Mouse (Mus musculus): ENCODE data around the gene Grpel1. TPM values are rescaled to one million over a fixed set of nuclear protein-coding genes. Genes with fewer than 3 reads are reported as not detected.
A peak's percentile ranks its signal among the peaks of the same experiment; 100 is the strongest.

The Grpel1 gene
- polyA plus RNA-seq, 1 experiment from 2014 or later = 42.8 TPM

GRCm38 (mm10) chr5:36462810-36463209, 2.0 kb upstream of the Grpel1 start:
- no peak for ATAC-seq (ENCODE audit: low FRiP score)
- Histone ChIP-seq H3K36me3 (no peaks in the 10 kb centered on the region), H3K9ac (replicated peaks) (no peak overlapping the region), H3K27me3 (replicated peaks) (no peaks in the 10 kb centered on the region), H3K4me3 (replicated peaks) (no peak overlapping the region), H3K9me3 (replicated peaks) (no peaks in the 10 kb centered on the region), H3K27ac (replicated peaks) (no peak overlapping the region), H3K4me2 (no peak overlapping the region), H3K4me1 (peaks cover 30% of the 10 kb centered on the region)
- 17% methylated on average over 7 of the region's 7 CpGs for WGBS

- Histone ChIP-seq H3K27ac (replicated peaks) (no peak overlapping the region), H3K9ac (replicated peaks) (no peak overlapping the region), H3K4me3 (replicated peaks) (no peak overlapping the region), H3K27me3 (replicated peaks) (no peaks in the 10 kb centered on the region), H3K36me3 (0 out of 2 replicates have a peak, but pooled peaks cover under 1% of the 10 kb centered on the region), H3K4me1 (peaks cover 30% of the 10 kb centered on the region), H3K9me3 (replicated peaks) (no peaks in the 10 kb centered on the region), H3K4me2 (no peak overlapping the region)
- no peak for ATAC-seq (ENCODE audit: low FRiP score)
- WGBS = 18% methylated on average over 5 of the region's 5 CpGs
Observed at GRCm38 (mm10) chr5:36463391-36463790, 1.4 kb upstream of the Grpel1 start.

- Histone ChIP-seq H3K4me2 (peak overlapping the region; percentile 99), H3K4me1 (peaks cover 30% of the 10 kb centered on the region), H3K36me3 (peaks cover 23% of the 10 kb centered on the region), H3K27me3 (replicated peaks) (no peaks in the 10 kb centered on the region), H3K9me3 (replicated peaks) (no peaks in the 10 kb centered on the region), H3K4me3 (replicated peaks) (peak overlapping the region; percentile 98), H3K9ac (replicated peaks) (peak overlapping the region; percentile 92), H3K27ac (replicated peaks) (no peak overlapping the region)
- no peak for ATAC-seq (ENCODE audit: low FRiP score)
- WGBS = 35% methylated on average over 8 of the region's 8 CpGs
Observed at GRCm38 (mm10) chr5:36465889-36466288, 1.1 kb downstream of the Grpel1 start.

GRCm38 (mm10) chr5:36471206-36471605, 6.4 kb downstream of the Grpel1 start:
- H3K36me3 ChIP-seq = peaks cover 54% of the 10 kb centered on the region
- no peak overlapping the region for H3K9ac ChIP-seq (replicated peaks)
- H3K4me1 ChIP-seq = peaks cover 9% of the 10 kb centered on the region
- 96% methylated on average over 8 of the region's 8 CpGs for WGBS
- H3K27me3 ChIP-seq (replicated peaks) = no peaks in the 10 kb centered on the region
- no peak for ATAC-seq (ENCODE audit: low FRiP score)
- H3K4me2 ChIP-seq = no peak overlapping the region
- no peak overlapping the region for H3K4me3 ChIP-seq (replicated peaks)
- H3K9me3 ChIP-seq (replicated peaks) = no peaks in the 10 kb centered on the region
- H3K27ac ChIP-seq (replicated peaks) = no peak overlapping the region

- ATAC-seq (ENCODE audit: low FRiP score) = no peak
- Histone ChIP-seq H3K27ac (replicated peaks) (no peak overlapping the region), H3K36me3 (peaks cover 60% of the 10 kb centered on the region), H3K9me3 (replicated peaks) (no peaks in the 10 kb centered on the region), H3K9ac (replicated peaks) (no peak overlapping the region), H3K27me3 (replicated peaks) (no peaks in the 10 kb centered on the region), H3K4me2 (no peak overlapping the region), H3K4me3 (replicated peaks) (no peak overlapping the region), H3K4me1 (0 out of 2 replicates have a peak, but pooled peaks cover 3% of the 10 kb centered on the region)
- 89% methylated on average over 4 of the region's 4 CpGs for WGBS
Observed at GRCm38 (mm10) chr5:36472876-36473655, 8.3 kb downstream of the Grpel1 start.

DNA sequence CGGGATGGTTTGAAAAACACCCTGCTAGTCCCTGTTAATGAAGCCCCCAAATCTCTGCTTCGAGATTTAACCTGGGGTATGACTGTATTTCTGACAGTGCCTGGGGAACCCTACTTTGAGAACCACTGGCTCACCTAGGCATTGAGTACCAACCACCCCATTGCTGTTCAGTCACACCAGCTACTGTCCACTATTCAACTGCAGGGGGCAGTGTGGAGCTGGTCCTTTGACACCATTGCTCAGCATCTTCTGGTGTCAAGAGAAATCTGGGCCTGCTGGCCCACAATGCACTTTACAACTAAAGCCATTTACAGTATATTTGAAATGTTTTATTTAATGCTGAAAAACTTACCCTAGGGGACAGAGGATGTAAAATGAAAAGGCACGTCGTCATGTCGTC, 9.5 kb downstream of the Grpel1 start:
- 88% methylated on average over 5 of the region's 5 CpGs for WGBS
- Histone ChIP-seq H3K4me3 (replicated peaks) (no peak overlapping the region), H3K4me1 (0 out of 2 replicates have a peak, but pooled peaks cover 5% of the 10 kb centered on the region), H3K27me3 (replicated peaks) (no peaks in the 10 kb centered on the region), H3K9me3 (replicated peaks) (no peaks in the 10 kb centered on the region), H3K4me2 (no peak overlapping the region), H3K36me3 (peaks cover 53% of the 10 kb centered on the region), H3K27ac (replicated peaks) (no peak overlapping the region), H3K9ac (replicated peaks) (no peak overlapping the region)
- ATAC-seq (ENCODE audit: low FRiP score) = no peak

DNA sequence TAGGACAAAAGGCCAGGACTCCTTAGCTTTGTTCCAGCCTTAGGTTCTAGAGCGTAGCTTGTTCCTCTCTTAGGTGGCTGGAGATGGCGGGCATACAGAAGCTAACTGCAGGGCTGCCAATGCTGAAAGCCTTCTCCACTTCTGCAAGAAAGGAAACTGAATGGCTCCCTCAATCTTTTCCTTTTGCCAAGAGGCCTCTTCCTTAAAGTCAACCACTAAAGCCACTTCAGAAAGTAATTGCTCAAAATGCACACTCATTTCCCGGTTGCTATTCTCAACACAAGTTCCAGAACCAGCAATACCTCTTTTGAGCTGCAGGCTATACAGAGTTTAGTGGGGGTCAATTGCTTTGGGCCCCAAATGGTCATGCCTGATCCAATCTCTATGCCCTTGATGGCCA, 12.7 kb downstream of the Grpel1 start:
- 92% methylated on average over 3 of the region's 3 CpGs for WGBS
- Histone ChIP-seq H3K36me3 (peaks cover 23% of the 10 kb centered on the region), H3K4me1 (peaks cover 36% of the 10 kb centered on the region), H3K9me3 (replicated peaks) (no peaks in the 10 kb centered on the region), H3K4me2 (no peak overlapping the region), H3K27ac (replicated peaks) (no peak overlapping the region), H3K4me3 (replicated peaks) (no peak overlapping the region), H3K27me3 (replicated peaks) (no peaks in the 10 kb centered on the region), H3K9ac (replicated peaks) (no peak overlapping the region)
- no peak for ATAC-seq (ENCODE audit: low FRiP score)

GRCm38 (mm10) chr5:36478540-36479420, 14.0 kb downstream of the Grpel1 start:
- H3K27ac ChIP-seq (replicated peaks) = no peak overlapping the region
- no peaks in the 10 kb centered on the region for H3K9me3 ChIP-seq (replicated peaks)
- no peak for ATAC-seq (ENCODE audit: low FRiP score)
- H3K27me3 ChIP-seq (replicated peaks) = no peaks in the 10 kb centered on the region
- H3K36me3 ChIP-seq = peaks cover 13% of the 10 kb centered on the region
- WGBS = 95% methylated on average over 6 of the region's 6 CpGs
- H3K9ac ChIP-seq (replicated peaks) = no peak overlapping the region
- peaks cover 45% of the 10 kb centered on the region for H3K4me1 ChIP-seq
- H3K4me2 ChIP-seq = no peak overlapping the region
- H3K4me3 ChIP-seq (replicated peaks) = no peak overlapping the region

GRCm38 (mm10) chr5:36479735-36480134, 14.9 kb downstream of the Grpel1 start:
- Histone ChIP-seq H3K4me1 (peaks cover 47% of the 10 kb centered on the region), H3K4me2 (no peak overlapping the region), H3K36me3 (peaks cover 8% of the 10 kb centered on the region; the same call in 1 of the 2 replicates), H3K9me3 (replicated peaks) (no peaks in the 10 kb centered on the region), H3K27me3 (replicated peaks) (no peaks in the 10 kb centered on the region), H3K4me3 (replicated peaks) (no peak overlapping the region), H3K9ac (replicated peaks) (no peak overlapping the region), H3K27ac (replicated peaks) (no peak overlapping the region)
- no peak for ATAC-seq (ENCODE audit: low FRiP score)
- WGBS = 77% methylated on average over 2 of the region's 2 CpGs

GRCm38 (mm10) chr5:36480398-36480797, 15.6 kb downstream of the Grpel1 start:
- Histone ChIP-seq H3K4me1 (peaks cover 53% of the 10 kb centered on the region), H3K9ac (replicated peaks) (no peak overlapping the region), H3K36me3 (peaks cover 8% of the 10 kb centered on the region; the same call in 1 of the 2 replicates), H3K9me3 (replicated peaks) (no peaks in the 10 kb centered on the region), H3K4me3 (replicated peaks) (no peak overlapping the region), H3K27ac (replicated peaks) (no peak overlapping the region), H3K27me3 (replicated peaks) (no peaks in the 10 kb centered on the region), H3K4me2 (no peak overlapping the region)
- ATAC-seq (ENCODE audit: low FRiP score) = no peak
- WGBS = 92% methylated on average over 4 of the region's 4 CpGs

DNA sequence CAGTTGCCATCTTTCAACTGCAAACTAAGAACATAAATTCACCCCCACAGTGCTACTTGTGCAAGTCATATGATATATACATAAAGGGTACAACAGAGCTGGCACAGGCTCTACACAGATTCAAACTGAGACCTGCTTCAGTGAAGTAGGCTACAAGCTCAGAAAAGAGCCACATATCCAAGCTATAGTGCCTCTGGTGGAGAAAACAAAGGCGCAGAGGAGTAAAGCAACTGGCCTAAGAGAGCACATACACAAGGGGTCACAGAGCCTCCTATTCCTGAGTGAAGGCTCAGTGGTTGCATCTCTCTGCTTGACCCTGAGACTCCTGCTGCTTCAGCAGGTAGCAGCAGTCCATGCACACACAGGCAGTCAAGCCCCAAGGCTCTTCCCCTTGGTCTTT, 16.3 kb downstream of the Grpel1 start:
- ATAC-seq (ENCODE audit: low FRiP score) = no peak
- Histone ChIP-seq H3K27me3 (replicated peaks) (no peaks in the 10 kb centered on the region), H3K4me1 (peaks cover 58% of the 10 kb centered on the region), H3K4me2 (peak overlapping the region; percentile 66; the same call in 1 of the 2 replicates), H3K9me3 (replicated peaks) (no peaks in the 10 kb centered on the region), H3K4me3 (replicated peaks) (no peak overlapping the region), H3K27ac (replicated peaks) (no peak overlapping the region), H3K36me3 (peaks cover 8% of the 10 kb centered on the region; the same call in 1 of the 2 replicates), H3K9ac (replicated peaks) (no peak overlapping the region)
- 81% methylated on average over 1 of the region's 1 CpGs for WGBS
